Mouse (Mus musculus): Measurements from ENCODE around the gene Wfikkn2.

The Wfikkn2 gene

DNA sequence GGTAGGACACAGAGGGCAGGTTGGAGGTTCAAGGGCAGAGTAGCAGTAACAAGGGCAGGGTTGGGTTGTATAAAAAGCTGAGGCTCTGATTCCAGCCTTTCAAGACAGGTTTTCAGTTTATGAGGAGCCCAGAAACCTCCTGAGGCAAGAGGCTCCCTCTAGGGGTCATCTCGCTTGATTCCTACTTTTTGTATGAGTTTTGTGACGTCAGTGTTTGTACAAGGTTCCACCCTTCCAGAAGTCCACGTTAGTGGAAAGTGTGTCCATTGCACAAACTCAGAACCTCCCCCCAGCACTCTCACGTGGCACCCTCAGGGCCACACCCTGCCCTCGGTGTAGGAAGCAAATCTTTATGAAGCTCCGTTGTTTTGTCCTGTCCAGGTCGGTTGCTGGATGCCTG, 19.8 kb downstream of the Wfikkn2 start:
- peak; percentile 11 to 31 for DNase-seq (ENCODE audit: low spot score in 2 of 2)

DNA sequence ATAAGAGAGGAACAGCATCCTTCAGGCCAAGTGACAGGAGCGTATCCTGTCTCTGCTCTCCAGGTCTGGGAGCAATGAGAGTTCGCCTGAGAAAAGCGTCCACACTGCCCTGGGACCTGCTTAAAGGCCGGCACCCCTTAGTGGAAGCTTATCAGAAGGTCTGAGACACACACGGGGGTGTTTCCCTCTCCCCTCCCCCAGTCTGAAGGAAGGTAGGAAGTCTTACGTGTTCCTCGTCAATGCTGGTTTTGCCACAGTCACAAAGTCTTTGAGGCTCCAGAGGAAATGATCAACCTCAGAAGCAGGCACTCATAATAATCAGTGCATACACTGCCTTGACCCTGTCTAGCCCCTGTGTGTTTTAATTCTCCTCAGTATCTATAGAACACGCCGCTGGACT, 22.3 kb downstream of the Wfikkn2 start:
- DNase-seq (ENCODE audit: low spot score in 2 of 2), result no peak

DNA sequence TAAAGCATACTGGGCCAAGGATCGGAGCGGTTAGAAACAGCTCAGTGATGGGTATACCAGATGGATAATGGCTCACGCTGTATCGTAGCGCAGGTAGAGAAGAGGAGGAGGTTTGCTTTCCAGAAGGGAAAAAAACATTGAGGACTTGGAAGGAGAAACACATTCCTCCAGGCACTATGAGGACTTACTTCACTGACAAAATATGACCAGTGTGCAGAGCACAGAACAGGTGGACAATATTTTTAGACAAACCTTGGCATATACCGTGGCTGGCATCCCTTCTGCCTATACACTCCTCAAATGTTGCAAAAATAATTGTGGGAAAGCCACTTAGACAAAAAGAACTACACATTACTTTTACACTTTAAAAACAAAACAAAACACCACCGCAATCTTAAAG, 24.5 kb downstream of the Wfikkn2 start:
- DNase-seq (ENCODE audit: low spot score in 2 of 2), result no peak

DNA sequence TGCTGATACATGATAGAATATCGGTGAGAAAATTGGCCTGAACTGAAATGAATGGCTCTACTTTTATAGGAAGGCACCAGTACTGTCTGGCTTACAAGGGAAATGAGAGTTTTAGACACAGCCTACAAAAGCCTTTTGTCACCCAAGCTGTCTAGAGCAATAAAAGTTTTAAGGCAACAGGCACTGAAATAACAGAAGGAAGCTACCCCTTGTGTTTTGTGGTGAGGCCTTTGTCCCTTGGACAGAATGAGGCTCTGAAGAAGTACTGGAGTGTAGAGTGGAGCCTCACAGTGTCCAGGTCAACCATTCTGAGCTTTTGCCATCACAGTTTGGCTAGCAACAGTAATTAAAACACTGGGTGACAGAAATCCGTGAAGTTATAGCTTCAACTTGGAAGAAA, 29.6 kb downstream of the Wfikkn2 start:
- DNase-seq (ENCODE audit: low spot score in 2 of 2), result no peak

GRCm38 (mm10) chr11:94215581-94215980, 30.2 kb downstream of the Wfikkn2 start:
- DNase-seq (ENCODE audit: low spot score in 2 of 2), result no peak

GRCm38 (mm10) chr11:94213735-94214594, 31.8 kb downstream of the Wfikkn2 start:
- no peak for DNase-seq (ENCODE audit: low spot score in 2 of 2)

DNA sequence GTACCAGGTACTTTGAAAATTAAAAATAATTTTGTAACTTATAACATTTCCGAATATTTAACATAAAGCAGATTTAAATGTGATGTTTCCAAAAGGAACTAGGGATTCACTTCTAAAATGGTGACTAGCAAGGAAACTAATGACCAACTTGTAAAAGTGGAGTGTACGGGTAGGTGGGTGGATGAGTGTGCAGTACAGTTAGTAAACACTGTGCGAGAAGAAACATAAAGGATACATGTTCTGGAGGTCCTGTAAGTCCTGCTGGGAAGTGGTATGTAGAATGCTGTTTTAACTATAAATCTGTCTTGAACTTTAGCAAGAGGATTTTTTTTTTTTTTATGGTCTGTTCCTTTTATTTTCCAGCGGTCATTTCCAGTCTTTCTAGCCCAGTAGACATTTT, 32.8 kb downstream of the Wfikkn2 start:
- no peak for DNase-seq (ENCODE audit: low spot score in 2 of 2)

GRCm38 (mm10) chr11:94212489-94212836, 33.3 kb downstream of the Wfikkn2 start:
- DNase-seq (ENCODE audit: low spot score in 2 of 2), result no peak

- peak; percentile 48 to 60 for DNase-seq (ENCODE audit: low spot score in 2 of 2)
These were observed 33.9 kb downstream of the Wfikkn2 start for GRCm38 (mm10) chr11:94211651-94212488.

- peak; percentile 99 for DNase-seq (ENCODE audit: low spot score in 2 of 2)
These were observed 34.6 kb downstream of the Wfikkn2 start, which contains the start of gene Tob1 for GRCm38 (mm10) chr11:94211124-94211603. Tob1 (plus strand) TSS chr11:94211454.

DNA sequence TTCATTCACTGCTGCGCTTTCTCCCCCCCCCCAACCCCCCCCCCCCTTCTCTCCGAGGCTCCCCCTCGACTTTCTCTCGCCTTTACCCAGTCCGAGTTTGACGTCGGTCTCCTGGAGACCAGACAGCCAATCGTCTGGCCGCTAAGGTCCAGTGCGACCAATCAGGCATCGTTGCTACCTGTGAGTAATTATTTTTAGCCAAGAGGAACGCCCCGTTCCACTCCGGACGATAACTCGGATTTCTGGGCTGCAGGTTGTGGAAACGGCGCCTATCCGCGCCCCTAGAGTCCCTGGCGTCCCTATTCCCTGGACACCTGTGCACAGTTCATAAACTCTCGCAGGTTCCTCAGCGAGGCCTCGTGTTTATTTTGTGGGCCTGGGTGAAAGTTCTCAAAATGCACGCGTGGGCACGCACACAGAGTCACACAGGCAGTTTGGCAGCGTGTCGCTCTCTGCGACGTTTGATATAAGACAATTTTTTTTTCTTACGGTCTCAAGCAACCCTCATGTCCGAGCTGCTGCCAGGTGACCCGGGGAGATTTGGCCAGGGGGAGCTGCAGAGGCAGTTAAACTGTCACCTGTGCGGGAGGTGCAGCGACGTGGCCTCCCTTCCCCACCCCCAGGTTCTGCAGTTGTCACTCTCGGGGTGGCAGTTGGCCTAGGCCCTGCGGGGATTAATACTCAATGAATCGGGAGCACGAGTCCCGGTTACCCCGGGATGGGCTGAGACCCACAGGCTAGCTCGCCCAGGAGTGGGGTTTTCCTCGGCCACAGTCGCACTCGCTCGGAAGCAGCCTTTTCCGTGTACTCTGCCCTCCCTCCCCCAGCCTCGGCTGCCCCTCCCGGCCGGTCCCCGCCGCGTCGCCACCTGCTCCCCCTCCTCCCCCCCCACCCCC, 35.4 kb downstream of the Wfikkn2 start:
- peak; percentile 94 to 95 for DNase-seq (ENCODE audit: low spot score in 2 of 2)

GRCm38 (mm10) chr11:94209695-94210131, 36.1 kb downstream of the Wfikkn2 start:
- DNase-seq (ENCODE audit: low spot score in 2 of 2), result peak; percentile 63 to 64

DNA sequence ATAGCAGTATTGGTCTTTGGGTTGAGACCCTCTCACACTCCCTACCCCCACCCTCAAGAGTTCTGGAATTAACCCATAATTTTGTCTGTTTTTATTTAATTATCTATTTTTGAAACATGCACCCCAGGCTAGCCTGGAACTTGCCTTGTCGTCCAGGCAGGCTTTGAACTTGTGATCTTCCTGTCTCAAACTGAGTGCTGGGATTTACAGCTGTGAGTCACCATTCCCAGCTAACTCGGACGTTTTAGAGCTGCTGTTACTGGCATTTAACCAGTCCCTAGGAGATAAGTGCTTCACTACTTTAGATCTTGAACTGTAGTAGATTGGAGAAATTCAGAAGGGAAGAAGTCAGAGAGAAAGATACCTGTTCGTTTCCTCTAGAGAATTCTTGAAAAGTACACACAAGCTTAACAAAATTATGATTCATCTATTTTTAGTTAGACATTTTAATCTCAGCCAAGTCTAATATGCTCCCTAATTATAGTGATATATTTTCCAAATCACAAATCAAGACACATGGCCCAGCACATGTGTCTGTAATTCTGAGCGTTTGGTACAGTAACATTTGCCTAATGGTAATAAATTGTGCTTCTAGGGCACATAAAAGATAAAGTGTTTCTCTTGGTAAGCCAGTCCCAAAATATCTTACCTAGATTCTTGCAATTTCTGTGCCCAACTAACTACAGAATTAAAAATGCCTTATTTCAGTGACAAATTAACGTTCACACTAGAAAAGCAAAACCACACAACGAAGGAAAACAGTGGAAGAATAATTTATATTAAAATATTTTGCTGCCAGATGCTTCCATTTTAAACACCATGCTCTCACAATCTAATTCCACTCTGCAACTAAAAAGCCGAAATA, 36.8 kb downstream of the Wfikkn2 start:
- DNase-seq (ENCODE audit: low spot score in 2 of 2), result no peak

GRCm38 (mm10) chr11:94206398-94207114, 39.2 kb downstream of the Wfikkn2 start:
- no peak for DNase-seq (ENCODE audit: low spot score in 2 of 2)

GRCm38 (mm10) chr11:94203066-94203465, 42.7 kb downstream of the Wfikkn2 start:
- DNase-seq (ENCODE audit: low spot score in 2 of 2), result no peak

DNA sequence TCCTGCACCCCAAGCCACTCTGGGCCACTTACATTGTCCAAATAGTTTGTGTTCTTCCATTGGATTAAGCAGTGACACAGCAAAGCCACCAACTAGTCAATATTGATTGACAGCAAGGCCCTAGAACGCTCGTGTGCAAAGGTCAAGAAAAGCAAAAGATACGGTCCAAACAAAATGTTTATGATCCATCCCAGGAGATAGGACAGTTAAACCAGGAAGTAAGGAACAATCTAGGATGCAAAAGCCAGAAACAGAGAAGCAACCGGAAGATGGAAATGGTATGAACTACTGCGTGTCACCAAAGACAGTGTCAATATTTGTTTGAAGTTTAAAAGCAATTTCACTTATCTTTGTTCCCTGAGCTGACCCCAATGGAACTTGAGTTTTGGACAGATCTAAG, 43.7 kb downstream of the Wfikkn2 start:
- no peak for DNase-seq (ENCODE audit: low spot score in 2 of 2)

GRCm38 (mm10) chr11:94200422-94200821, 45.4 kb downstream of the Wfikkn2 start:
- DNase-seq (ENCODE audit: low spot score in 2 of 2), result no peak

DNA sequence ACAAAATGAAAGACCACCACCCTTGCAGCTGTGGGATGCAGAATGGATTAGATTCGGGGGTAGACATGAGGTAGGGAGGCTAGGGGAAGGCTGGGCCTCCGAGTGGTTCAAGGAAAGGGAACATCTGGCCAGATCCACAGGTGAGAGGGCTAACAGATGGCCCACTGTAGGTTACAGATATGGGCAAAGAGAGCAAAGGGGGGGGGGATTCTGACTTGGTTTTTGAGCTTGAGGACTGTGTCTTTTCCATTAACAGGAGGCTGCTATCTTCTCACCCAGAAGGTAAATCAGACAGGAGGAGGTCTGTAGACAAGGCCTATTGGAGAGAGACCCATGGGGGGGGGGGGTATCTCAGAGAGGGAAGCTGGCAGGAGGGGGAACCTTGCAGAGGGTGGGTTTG, 46.0 kb downstream of the Wfikkn2 start:
- DNase-seq (ENCODE audit: low spot score in 2 of 2), result no peak

- no peak for DNase-seq (ENCODE audit: low spot score in 2 of 2)
These were observed 47.2 kb downstream of the Wfikkn2 start for GRCm38 (mm10) chr11:94198405-94199146.

Measured in spleen, postnatal 36 days (tissue).